Mouse (Mus musculus): ENCODE measurements around the gene Trim24.
A peak's percentile ranks its signal among the peaks of the same experiment; 100 is the strongest.

GRCm38 (mm10) chr6:37862893-37863292 is 7.7 kb upstream of the Trim24 start:
- TF ChIP-seq GATA1 (IDR thresholded peaks at IDR 0.05; ENCODE audit: borderline replicate concordance, low read length) (peak; percentile 55; the same call in 1 of the 3 replicates), FLI1 (IDR thresholded peaks at IDR 0.05; ENCODE audit: low read length) (no peak)

Measured in megakaryocyte, embryonic 14.5 days (primary cell).